Mouse (Mus musculus): ENCODE results near the gene Rab6a. TPM values are rescaled to one million over a fixed set of nuclear protein-coding genes. Genes with fewer than 3 reads are reported as not detected.

Gene Rab6a
- polyA plus RNA-seq, 1 experiment from 2014 or later = 84.9 TPM

DNA sequence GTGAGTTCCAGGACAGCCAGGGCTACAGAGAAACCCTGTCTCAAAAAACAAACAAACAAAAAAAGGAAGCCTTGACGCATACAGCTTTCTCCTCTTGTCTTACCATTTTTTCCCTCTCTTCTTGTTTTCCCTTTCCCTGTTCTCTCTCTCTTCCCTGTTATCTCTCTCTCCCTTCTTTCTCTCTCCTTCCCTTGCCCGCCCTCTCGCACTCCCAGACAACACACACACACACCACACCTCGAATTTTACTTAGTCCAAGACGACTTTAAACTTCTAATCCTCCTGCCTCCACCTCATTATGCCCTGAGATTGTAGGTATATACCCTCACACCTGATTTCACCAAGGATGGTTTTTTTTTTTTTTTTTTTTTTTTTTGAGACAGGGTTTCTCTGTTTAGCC is 76.9 kb downstream of the Rab6a start:
- ATAC-seq (ENCODE audit: insufficient read depth, low FRiP score) = no peak
- H3K9ac ChIP-seq (ENCODE audit: low read length) = no peak overlapping the region

DNA sequence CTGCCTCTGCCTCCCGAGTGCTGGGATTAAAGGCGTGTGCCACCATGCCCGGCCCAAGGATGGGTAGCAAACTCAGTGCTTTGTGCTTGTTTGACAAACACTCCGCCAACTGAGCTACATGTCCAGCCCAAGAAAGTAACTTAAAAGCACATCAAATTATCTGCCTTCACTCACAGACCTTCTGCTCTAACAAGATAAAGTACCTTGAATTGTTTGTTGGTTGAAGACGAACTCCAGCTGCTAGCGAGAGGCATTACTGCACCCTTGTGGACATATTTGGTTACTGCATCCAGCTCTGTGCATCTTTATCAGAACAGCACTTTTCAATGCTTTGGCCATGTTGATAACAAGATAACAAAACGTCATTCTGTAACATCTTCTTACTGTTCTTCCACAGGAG is 77.3 kb downstream of the Rab6a start:
- H3K4me1 ChIP-seq (ENCODE audit: control insufficient read depth, insufficient read depth, low read length) = no peaks in the 10 kb centered on the region
- WGBS = 47% methylated on average over 7 of the region's 7 CpGs
- H3K27ac ChIP-seq (ENCODE audit: low read length) = no peak overlapping the region
- no peak overlapping the region for H3K4me3 ChIP-seq (replicated peaks; ENCODE audit: low read length)
- H3K4me2 ChIP-seq (ENCODE audit: low read depth, low read length) = no peak overlapping the region
- ATAC-seq (ENCODE audit: insufficient read depth, low FRiP score) = no peak
- H3K27me3 ChIP-seq (ENCODE audit: control insufficient read depth, insufficient read depth, low read length) = no peaks in the 10 kb centered on the region
- no peaks in the 10 kb centered on the region for H3K36me3 ChIP-seq (ENCODE audit: control insufficient read depth, insufficient read depth, low read length)
- H3K9ac ChIP-seq (ENCODE audit: low read length) = no peak overlapping the region
- H3K9me3 ChIP-seq (replicated peaks; ENCODE audit: control insufficient read depth, low read length) = 0 out of 2 replicates have a peak, but pooled peaks cover 3% of the 10 kb centered on the region

More for the DNA sequence above, 76.9 kb downstream of the Rab6a start:
- Histone ChIP-seq H3K4me3 (replicated peaks; ENCODE audit: low read length) (no peak overlapping the region), H3K27me3 (ENCODE audit: control insufficient read depth, insufficient read depth, low read length) (no peaks in the 10 kb centered on the region), H3K36me3 (ENCODE audit: control insufficient read depth, insufficient read depth, low read length) (no peaks in the 10 kb centered on the region), H3K4me1 (ENCODE audit: control insufficient read depth, insufficient read depth, low read length) (no peaks in the 10 kb centered on the region), H3K4me2 (ENCODE audit: low read depth, low read length) (no peak overlapping the region), H3K9me3 (replicated peaks; ENCODE audit: control insufficient read depth, low read length) (0 out of 2 replicates have a peak, but pooled peaks cover 3% of the 10 kb centered on the region), H3K27ac (ENCODE audit: low read length) (no peak overlapping the region)
- WGBS = 68% methylated on average over 5 of the region's 5 CpGs

DNA sequence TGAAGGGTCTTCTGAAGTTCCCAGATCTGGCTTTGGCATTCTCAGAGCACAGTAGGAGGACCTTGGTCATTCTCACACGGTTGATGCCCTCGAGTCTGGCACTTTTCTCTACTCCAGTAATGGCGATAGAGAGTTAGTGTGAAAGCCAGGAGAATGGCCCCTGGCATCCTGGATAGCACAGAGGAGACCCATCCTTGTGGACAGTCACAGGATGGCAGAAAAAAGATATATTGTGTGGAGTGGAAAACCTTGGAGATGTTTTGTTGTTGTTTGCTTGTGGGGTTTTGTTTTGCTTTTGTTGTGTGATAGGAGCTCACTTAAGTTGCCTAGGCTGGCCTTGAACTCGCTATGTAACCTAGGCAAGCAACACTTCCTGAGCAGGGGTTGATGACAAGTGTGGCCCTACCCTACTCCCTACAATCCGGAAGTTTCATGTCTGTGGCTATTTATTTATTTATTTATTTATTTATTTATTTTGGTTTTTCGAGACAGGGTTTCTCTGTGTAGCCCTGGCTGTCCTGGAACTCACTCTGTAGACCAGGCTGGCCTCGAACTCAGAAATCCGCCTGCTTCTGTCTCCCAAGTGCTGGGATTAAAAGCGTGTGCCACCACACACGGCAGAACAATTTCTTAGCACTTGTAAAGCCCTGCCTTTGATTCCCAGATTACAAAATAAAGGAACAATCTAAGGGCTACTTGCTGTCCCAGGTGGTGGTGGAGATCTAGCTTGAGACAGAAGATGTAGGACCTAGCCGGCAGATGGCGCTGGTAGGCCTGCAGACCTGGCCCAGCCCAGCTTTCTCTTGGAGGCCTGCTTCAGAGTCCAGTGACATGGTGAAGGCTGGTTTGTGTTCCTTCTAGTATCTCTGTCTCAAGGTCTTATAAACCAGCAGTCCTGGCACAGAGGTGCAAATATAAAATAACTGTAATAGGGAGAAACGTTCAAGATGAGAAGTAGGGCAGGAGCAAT is 78.1 kb downstream of the Rab6a start:
- ATAC-seq (ENCODE audit: insufficient read depth, low FRiP score) = peak; percentile 76; the same call in 1 of the 2 replicates
- Histone ChIP-seq H3K4me2 (ENCODE audit: low read depth, low read length) (no peak overlapping the region), H3K9ac (ENCODE audit: low read length) (no peak overlapping the region), H3K27me3 (ENCODE audit: control insufficient read depth, insufficient read depth, low read length) (no peaks in the 10 kb centered on the region), H3K9me3 (replicated peaks; ENCODE audit: control insufficient read depth, low read length) (0 out of 2 replicates have a peak, but pooled peaks cover 3% of the 10 kb centered on the region), H3K36me3 (ENCODE audit: control insufficient read depth, insufficient read depth, low read length) (no peaks in the 10 kb centered on the region), H3K27ac (ENCODE audit: low read length) (no peak overlapping the region), H3K4me1 (ENCODE audit: control insufficient read depth, insufficient read depth, low read length) (no peaks in the 10 kb centered on the region), H3K4me3 (replicated peaks; ENCODE audit: low read length) (no peak overlapping the region)
- 39% methylated on average over 13 of the region's 13 CpGs for WGBS

DNA sequence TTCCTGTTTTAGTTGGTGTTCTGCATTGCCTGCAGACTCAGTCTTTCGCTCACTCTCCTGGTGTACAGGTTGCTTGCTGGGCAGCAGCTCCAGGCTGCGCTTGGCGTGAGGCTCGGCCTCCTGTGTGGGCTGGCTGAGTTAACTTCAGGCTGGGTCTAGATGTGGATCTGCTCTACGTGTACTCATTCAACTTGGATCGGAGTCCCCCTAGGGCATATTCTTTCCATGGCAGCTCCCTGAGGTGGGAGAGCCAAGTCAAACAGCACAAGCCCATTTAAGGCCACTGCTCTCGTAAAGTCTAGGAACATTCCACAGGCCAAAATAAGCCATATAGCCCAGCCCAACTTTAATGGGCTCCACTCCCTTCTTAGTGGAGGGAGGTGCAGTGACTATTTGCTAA is 81.3 kb downstream of the Rab6a start:
- H3K36me3 ChIP-seq (ENCODE audit: control insufficient read depth, insufficient read depth, low read length) = no peaks in the 10 kb centered on the region
- no peak overlapping the region for H3K27ac ChIP-seq (ENCODE audit: low read length)
- 77% methylated on average over 7 of the region's 7 CpGs for WGBS
- H3K9ac ChIP-seq (ENCODE audit: low read length) = no peak overlapping the region
- 0 out of 2 replicates have a peak, but pooled peaks have one; percentile 33 for ATAC-seq (ENCODE audit: insufficient read depth, low FRiP score)
- no peak overlapping the region for H3K4me2 ChIP-seq (ENCODE audit: low read depth, low read length)
- 0 out of 2 replicates have a peak, but pooled peaks cover 3% of the 10 kb centered on the region for H3K9me3 ChIP-seq (replicated peaks; ENCODE audit: control insufficient read depth, low read length)
- H3K4me1 ChIP-seq (ENCODE audit: control insufficient read depth, insufficient read depth, low read length) = no peaks in the 10 kb centered on the region
- no peak overlapping the region for H3K4me3 ChIP-seq (replicated peaks; ENCODE audit: low read length)
- no peaks in the 10 kb centered on the region for H3K27me3 ChIP-seq (ENCODE audit: control insufficient read depth, insufficient read depth, low read length)

Other genes starting within 250 kb of the Rab6a start
- 19.4 and 19.6 TPM in 2 replicates for gene C2cd3, start 235.2 kb upstream of the Rab6a start, polyA plus RNA-seq (2015; fragmentation: Nextera tagmentation; extraction: Ambion mirVana)
- 42.2 and 46.5 TPM in 2 replicates for gene Ppme1, start 235.1 kb upstream of the Rab6a start, polyA plus RNA-seq (2015; fragmentation: Nextera tagmentation; extraction: Ambion mirVana)
- 0.10 and 0.11 TPM in 2 replicates for gene Ucp3, start 134.4 kb upstream of the Rab6a start, polyA plus RNA-seq (2015; fragmentation: Nextera tagmentation; extraction: Ambion mirVana)
- 351 and 400 TPM in 2 replicates for gene Ucp2, start 114.1 kb upstream of the Rab6a start, polyA plus RNA-seq (2015; fragmentation: Nextera tagmentation; extraction: Ambion mirVana)
- 0.99 and 1.0 TPM in 2 replicates for gene Dnajb13, start 92.5 kb upstream of the Rab6a start, polyA plus RNA-seq (2015; fragmentation: Nextera tagmentation; extraction: Ambion mirVana)
- 28.6 and 34.3 TPM in 2 replicates for gene Coa4, start 70.3 kb upstream of the Rab6a start, polyA plus RNA-seq (2015; fragmentation: Nextera tagmentation; extraction: Ambion mirVana)
- 68.9 and 76.9 TPM in 2 replicates for gene Mrpl48, start 891 bp downstream of the Rab6a start, polyA plus RNA-seq (2015; fragmentation: Nextera tagmentation; extraction: Ambion mirVana)
- gene Plekhb1, start 55.0 kb downstream of the Rab6a start, polyA plus RNA-seq (2015; fragmentation: Nextera tagmentation; extraction: Ambion mirVana) = 13.8 and 13.9 TPM in 2 replicates
- 34.2 and 35.7 TPM in 2 replicates for gene Fam168a, start 99.2 kb downstream of the Rab6a start, polyA plus RNA-seq (2015; fragmentation: Nextera tagmentation; extraction: Ambion mirVana)

Data from stomach, embryonic 16.5 days (tissue).